21 mouse cellular contexts compared by ENCODE assay signal in the genomic region with DNA sequence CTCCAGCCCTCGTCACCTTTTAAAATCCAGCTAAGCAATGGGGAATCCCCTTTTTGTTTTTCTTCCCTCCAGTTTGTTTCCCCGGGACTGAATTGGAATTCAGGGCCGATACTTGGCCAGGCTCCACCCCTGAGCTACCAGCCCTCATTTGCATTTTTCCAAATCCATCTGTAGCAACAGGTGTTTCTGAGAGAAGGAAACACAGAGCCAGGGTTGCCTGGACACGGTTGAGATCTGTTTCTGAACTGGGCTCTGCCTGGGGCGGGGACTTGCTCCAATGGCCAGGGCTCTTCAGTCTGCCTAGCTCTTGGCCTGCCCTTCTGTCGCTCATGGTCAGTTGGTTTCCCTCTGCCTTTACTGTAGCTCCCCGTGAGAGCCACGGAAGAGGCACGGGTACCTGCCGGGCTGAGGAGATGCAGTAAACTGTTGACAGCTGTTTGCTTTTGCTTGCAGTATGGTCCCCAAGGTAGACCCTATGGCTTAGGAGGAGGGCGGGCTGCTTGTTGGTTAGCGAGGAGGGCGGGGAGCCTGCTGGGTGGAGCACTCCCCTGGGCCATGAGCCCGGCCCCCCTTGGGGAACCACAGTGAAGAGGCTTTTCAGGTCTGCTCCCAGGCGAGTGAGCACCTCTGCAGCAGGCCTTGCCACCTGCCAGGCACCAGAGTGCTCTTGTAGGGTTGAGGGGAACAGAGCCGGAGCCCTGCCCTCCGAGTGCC. TPM values are rescaled to one million over a fixed set of nuclear protein-coding genes. Genes with fewer than 3 reads are reported as not detected.
DNase-seq lines count a peak whose midpoint lies in the region; ATAC-seq and TF ChIP-seq lines count a peak whose summit lies in the region.
"Had no signal": no experiment of that assay in that cellular context is flagged by ENCODE, and none has a peak within 500 bp of the region (broad histone marks: within the 10 kb centered on the region; RNA-seq: fewer than 3 reads in every experiment).

No protein-coding gene starts in this region.

- H3K27me3 ChIP-seq in hindbrain, postnatal 0 days (ENCODE audit: insufficient read depth, low read length): no peaks in the 10 kb centered on the region
- H3K27me3 ChIP-seq in hindbrain, embryonic 13.5 days: no peaks in the 10 kb centered on the region
- H3K27me3 ChIP-seq in lung, embryonic 16.5 days (ENCODE audit: control insufficient read depth, insufficient read depth, low read depth, low read length): no peaks in the 10 kb centered on the region
- no peaks in the 10 kb centered on the region for H3K27me3 ChIP-seq in forebrain, embryonic 11.5 days (ENCODE audit: control insufficient read depth, insufficient read depth, low read length)
- H3K27me3 ChIP-seq: hindbrain, embryonic 12.5 days; liver, embryonic 13.5 days had no signal

- 42% methylated on average over 17 of the region's 17 CpGs for WGBS in hindbrain, postnatal 0 days
- 61% methylated on average over 17 of the region's 17 CpGs for WGBS in hindbrain, embryonic 13.5 days
- WGBS in lung, embryonic 16.5 days: 63% methylated on average over 17 of the region's 17 CpGs
- 63% methylated on average over 17 of the region's 17 CpGs for WGBS in forebrain, embryonic 11.5 days

- H3K4me2 ChIP-seq in hindbrain, postnatal 0 days (ENCODE audit: low read depth, low read length): no peak overlapping the region
- H3K4me2 ChIP-seq in hindbrain, embryonic 13.5 days: no peak overlapping the region
- no peak overlapping the region for H3K4me2 ChIP-seq in lung, embryonic 16.5 days (ENCODE audit: low read depth, low read length)
- no peak overlapping the region for H3K4me2 ChIP-seq in forebrain, embryonic 11.5 days (ENCODE audit: low read depth, low read length, severe bottlenecking)
- H3K4me2 ChIP-seq: hindbrain, embryonic 12.5 days; liver, embryonic 13.5 days; midbrain, embryonic 11.5 days had no signal

- peaks cover 4% of the 10 kb centered on the region; the same call in 1 of the 2 replicates for H3K36me3 ChIP-seq in hindbrain, postnatal 0 days (ENCODE audit: insufficient read depth, low read length)
- H3K36me3 ChIP-seq in hindbrain, embryonic 13.5 days: peaks cover 58% of the 10 kb centered on the region
- peaks cover 3% of the 10 kb centered on the region; the same call in 1 of the 2 replicates for H3K36me3 ChIP-seq in lung, embryonic 16.5 days (ENCODE audit: control insufficient read depth, insufficient read depth, low read length)
- peaks cover 2% of the 10 kb centered on the region; the same call in 1 of the 2 replicates for H3K36me3 ChIP-seq in forebrain, embryonic 11.5 days (ENCODE audit: control insufficient read depth, insufficient read depth, low read length)

- H3K9ac ChIP-seq in hindbrain, postnatal 0 days (replicated peaks; ENCODE audit: low read length): no peak overlapping the region
- H3K9ac ChIP-seq in hindbrain, embryonic 13.5 days: no peak overlapping the region
- no peak overlapping the region for H3K9ac ChIP-seq in lung, embryonic 16.5 days (ENCODE audit: low read length)
- no peak overlapping the region for H3K9ac ChIP-seq in forebrain, embryonic 11.5 days (ENCODE audit: low read length)
- H3K9ac ChIP-seq: hindbrain, embryonic 12.5 days; liver, embryonic 13.5 days had no signal

- H3K4me1 ChIP-seq in hindbrain, postnatal 0 days (ENCODE audit: insufficient read depth, low read length): 0 out of 2 replicates have a peak, but pooled peaks cover 5% of the 10 kb centered on the region
- H3K4me1 ChIP-seq in hindbrain, embryonic 13.5 days (replicated peaks): peaks cover 16% of the 10 kb centered on the region
- no peaks in the 10 kb centered on the region for H3K4me1 ChIP-seq in lung, embryonic 16.5 days (replicated peaks; ENCODE audit: control insufficient read depth, insufficient read depth, low read length)
- no peaks in the 10 kb centered on the region for H3K4me1 ChIP-seq in forebrain, embryonic 11.5 days (replicated peaks; ENCODE audit: control insufficient read depth, insufficient read depth, low read length)

- peak; percentile 46 for ATAC-seq in hindbrain, postnatal 0 days
- ATAC-seq in hindbrain, embryonic 13.5 days (ENCODE audit: low FRiP score): no peak
- peak; percentile 26; the same call in 1 of the 2 replicates for ATAC-seq in lung, embryonic 16.5 days (ENCODE audit: low read depth)
- no peak for ATAC-seq in forebrain, embryonic 11.5 days (replicated peaks; ENCODE audit: low FRiP score)
- ATAC-seq: forebrain, embryonic 14.5 days had no signal

- no peaks in the 10 kb centered on the region for H3K9me3 ChIP-seq in hindbrain, postnatal 0 days (ENCODE audit: low read length)
- H3K9me3 ChIP-seq in hindbrain, embryonic 13.5 days: no peaks in the 10 kb centered on the region
- no peaks in the 10 kb centered on the region for H3K9me3 ChIP-seq in lung, embryonic 16.5 days (ENCODE audit: control insufficient read depth, low read length)
- no peaks in the 10 kb centered on the region for H3K9me3 ChIP-seq in forebrain, embryonic 11.5 days (ENCODE audit: control insufficient read depth, low read length)
- H3K9me3 ChIP-seq: hindbrain, embryonic 12.5 days; liver, embryonic 13.5 days had no signal

- peak; percentile 80 for DNase-seq in cerebellum, postnatal 10 days
- DNase-seq in cerebellum, adult 9-11 months: no peak
- DNase-seq in hindbrain, postnatal 0 days (ENCODE audit: low spot score): peak; percentile 52
- DNase-seq in lung, postnatal 36 days: no peak
- DNase-seq in brain, embryonic 14.5 days (ENCODE audit: low read depth): peak; percentile 26
- no peak for DNase-seq in forebrain, embryonic 11.5 days (ENCODE audit: low spot score)
- DNase-seq: adrenal gland, postnatal 10 days; cerebellum, adult 18-20 months; heart, adult 18-20 months; kidney, adult 8-10 months; kidney, postnatal 36 days; liver, embryonic 13.5 days; lung, postnatal 4 days; retina, postnatal 1 day; right cerebral cortex, postnatal 4 days had no signal

- no peak for TF ChIP-seq POLR2A in brain, embryonic 14.5 days (IDR thresholded peaks at IDR 0.05; ENCODE audit: borderline replicate concordance, extremely low read depth, insufficient read depth, insufficient read length, poor library complexity, severe bottlenecking)

- no peak for TF ChIP-seq CTCF in hindbrain, postnatal 0 days (IDR thresholded peaks at IDR 0.05; ENCODE audit: low read depth)
- TF ChIP-seq CTCF in brain, embryonic 14.5 days (IDR thresholded peaks at IDR 0.05; ENCODE audit: borderline replicate concordance, extremely low read depth, insufficient read depth, insufficient read length): no peak

- no peak overlapping the region; the same call in 1 of the 2 replicates for H3K27ac ChIP-seq in hindbrain, postnatal 0 days
- H3K27ac ChIP-seq in hindbrain, embryonic 13.5 days: no peak overlapping the region
- H3K27ac ChIP-seq in lung, embryonic 16.5 days (ENCODE audit: low read length): no peak overlapping the region
- no peak overlapping the region for H3K27ac ChIP-seq in forebrain, embryonic 11.5 days (ENCODE audit: low read depth, low read length)
- H3K27ac ChIP-seq: hindbrain, embryonic 12.5 days; liver, embryonic 13.5 days had no signal

- H3K4me3 ChIP-seq in hindbrain, postnatal 0 days (ENCODE audit: low read length): no peak overlapping the region
- no peak overlapping the region for H3K4me3 ChIP-seq in hindbrain, embryonic 13.5 days
- no peak overlapping the region for H3K4me3 ChIP-seq in lung, embryonic 16.5 days (ENCODE audit: low read length)
- H3K4me3 ChIP-seq in forebrain, embryonic 11.5 days (ENCODE audit: low read depth, low read length): no peak overlapping the region
- H3K4me3 ChIP-seq: hindbrain, embryonic 12.5 days; liver, embryonic 13.5 days had no signal

RNA-seq across cellular contexts. Expression of a gene that starts 16.9 kb away (rescaled TPM):
- 124 and 125 TPM in 2 replicates for total RNA-seq in hindbrain, postnatal 0 days (2014; rRNA removed)
- 77.3 and 77.6 TPM in 2 replicates for polyA plus RNA-seq in hindbrain, postnatal 0 days (2015; fragmentation: Nextera tagmentation; extraction: Ambion mirVana)
- 60.0 and 62.4 TPM in 2 replicates for polyA plus RNA-seq in hindbrain, embryonic 13.5 days (2015; fragmentation: Nextera tagmentation; extraction: Ambion mirVana)
- polyA plus RNA-seq in lung, embryonic 16.5 days (2015; fragmentation: Nextera tagmentation; extraction: Ambion mirVana): 31.2 and 31.8 TPM in 2 replicates
- polyA plus RNA-seq in brain, embryonic 14.5 days (2012; rRNA removed): 69.9 and 73.4 TPM in 2 replicates
- 55.4 and 56.6 TPM in 2 replicates for polyA plus RNA-seq in forebrain, embryonic 11.5 days (2014; fragmentation: Nextera tagmentation; extraction: Ambion mirVana)

RNA-seq across cellular contexts. Expression of a gene that starts 39.0 kb away (rescaled TPM):
- total RNA-seq in hindbrain, postnatal 0 days (2014; rRNA removed): 45.9 and 46.6 TPM in 2 replicates
- 6.1 and 6.9 TPM in 2 replicates for polyA plus RNA-seq in hindbrain, postnatal 0 days (2015; fragmentation: Nextera tagmentation; extraction: Ambion mirVana)
- 3.0 and 3.4 TPM in 2 replicates for polyA plus RNA-seq in hindbrain, embryonic 13.5 days (2015; fragmentation: Nextera tagmentation; extraction: Ambion mirVana)
- not detected in 2 replicates for polyA plus RNA-seq in lung, embryonic 16.5 days (2015; fragmentation: Nextera tagmentation; extraction: Ambion mirVana)
- polyA plus RNA-seq in brain, embryonic 14.5 days (2012; rRNA removed): 4.6 and 8.2 TPM in 2 replicates
- 0.67 and 1.0 TPM in 2 replicates for polyA plus RNA-seq in forebrain, embryonic 11.5 days (2014; fragmentation: Nextera tagmentation; extraction: Ambion mirVana)
- total RNA-seq: heart, adult 18-20 months had no signal
- polyA plus RNA-seq: heart, embryonic 14.5 days had no signal

RNA-seq across cellular contexts. Expression of a gene that starts 51.2 kb away (rescaled TPM):
- total RNA-seq in hindbrain, postnatal 0 days (2014; rRNA removed): 89.3 and 91.2 TPM in 2 replicates
- polyA plus RNA-seq in hindbrain, postnatal 0 days (2015; fragmentation: Nextera tagmentation; extraction: Ambion mirVana): 41.7 and 44.2 TPM in 2 replicates
- polyA plus RNA-seq in hindbrain, embryonic 13.5 days (2015; fragmentation: Nextera tagmentation; extraction: Ambion mirVana): 31.4 and 35.6 TPM in 2 replicates
- polyA plus RNA-seq in lung, embryonic 16.5 days (2015; fragmentation: Nextera tagmentation; extraction: Ambion mirVana): 29.1 and 31.9 TPM in 2 replicates
- 13.0 and 23.5 TPM in 2 replicates for polyA plus RNA-seq in brain, embryonic 14.5 days (2012; rRNA removed)
- 44.1 TPM in 2 replicates for polyA plus RNA-seq in forebrain, embryonic 11.5 days (2014; fragmentation: Nextera tagmentation; extraction: Ambion mirVana)

RNA-seq across cellular contexts. Expression of a gene that starts 58.6 kb away (rescaled TPM):
- 15.8 and 27.5 TPM in 2 replicates for total RNA-seq in hindbrain, postnatal 0 days (2014; rRNA removed)
- polyA plus RNA-seq in hindbrain, postnatal 0 days (2015; fragmentation: Nextera tagmentation; extraction: Ambion mirVana): 8.0 and 9.8 TPM in 2 replicates
- polyA plus RNA-seq in hindbrain, embryonic 13.5 days (2015; fragmentation: Nextera tagmentation; extraction: Ambion mirVana): 10.4 and 11.7 TPM in 2 replicates
- polyA plus RNA-seq in lung, embryonic 16.5 days (2015; fragmentation: Nextera tagmentation; extraction: Ambion mirVana): 10.1 and 10.6 TPM in 2 replicates
- polyA plus RNA-seq in brain, embryonic 14.5 days (2012; rRNA removed): 27.6 and 31.5 TPM in 2 replicates
- polyA plus RNA-seq in forebrain, embryonic 11.5 days (2014; fragmentation: Nextera tagmentation; extraction: Ambion mirVana): 15.7 and 16.4 TPM in 2 replicates

Comparison
In these comparisons a context has a peak if more than half of its experiments do, and no peak if none do; other contexts are left out.
1. DNase-seq: peak in cerebellum, postnatal 10 days (2 of 2), hindbrain, postnatal 0 days (single experiment) and brain, embryonic 14.5 days (single experiment); none in cerebellum, adult 9-11 months (single experiment), lung, postnatal 36 days (single experiment) and forebrain, embryonic 11.5 days (single experiment).
2. ATAC-seq: peak in hindbrain, postnatal 0 days (single experiment) and lung, embryonic 16.5 days (single experiment); none in hindbrain, embryonic 13.5 days (single experiment) and forebrain, embryonic 11.5 days (single experiment).